Mouse (Mus musculus) adrenal gland (tissue): Measurements from ENCODE around the gene Adamts1.

Experiments used
- intact Hi-C: fragments of 180-260 bp; cut with DNase I; formaldehyde crosslinking; loops from one replicate; pipeline ENCODE4 v1.15.1; 2025
- long read RNA-seq, 2 experiments: library from polyadenylated mRNA; unstranded; transcript quantifications; one replicate each; pipeline ENCODE4 v2.0.0; 2020; ENCODE audit warnings: borderline replicate concordance in 1 of 2; ENCODE audit not compliant: insufficient replicate concordance in 1 of 2

Adamts1 gene
- long read RNA-seq, experiment 1, full-length matches to known transcripts, result 11 of 23 reads
- long read RNA-seq, experiment 1, partial matches to known transcripts, result 12 of 23 reads
- long read RNA-seq, experiment 1, other reads (novel, unspliced or antisense), result 0 of 23 reads
- long read RNA-seq, experiment 2, full-length matches to known transcripts, result 12 of 19 reads
- long read RNA-seq, experiment 2, partial matches to known transcripts, result 5 of 19 reads
- long read RNA-seq, experiment 2, other reads (novel, unspliced or antisense), result 2 of 19 reads

DNA sequence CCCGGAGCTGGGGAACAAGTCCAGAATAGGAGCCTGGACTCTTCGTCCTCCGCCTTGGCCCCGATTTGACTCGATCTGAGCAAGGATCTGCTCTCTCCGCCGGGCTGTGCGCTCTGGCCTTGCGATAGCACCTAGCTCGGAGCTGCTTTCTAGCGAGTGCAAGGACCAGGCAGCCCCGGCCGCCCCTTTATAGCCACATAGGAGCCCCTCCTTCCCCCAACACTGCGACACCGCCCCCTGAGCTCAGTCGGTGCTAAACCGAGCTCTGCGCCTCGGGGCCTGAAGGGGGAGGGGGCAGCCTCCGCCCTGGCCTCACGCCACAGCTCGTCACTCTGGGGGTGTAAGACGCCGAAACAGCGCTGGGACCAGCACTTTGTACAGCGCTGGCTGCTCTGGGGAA, at the start of gene Adamts1:
Adamts1 (minus strand) TSS at position 160 of the 400 bp plus-strand sequence.
- intact Hi-C loops, result no loop called here

DNA sequence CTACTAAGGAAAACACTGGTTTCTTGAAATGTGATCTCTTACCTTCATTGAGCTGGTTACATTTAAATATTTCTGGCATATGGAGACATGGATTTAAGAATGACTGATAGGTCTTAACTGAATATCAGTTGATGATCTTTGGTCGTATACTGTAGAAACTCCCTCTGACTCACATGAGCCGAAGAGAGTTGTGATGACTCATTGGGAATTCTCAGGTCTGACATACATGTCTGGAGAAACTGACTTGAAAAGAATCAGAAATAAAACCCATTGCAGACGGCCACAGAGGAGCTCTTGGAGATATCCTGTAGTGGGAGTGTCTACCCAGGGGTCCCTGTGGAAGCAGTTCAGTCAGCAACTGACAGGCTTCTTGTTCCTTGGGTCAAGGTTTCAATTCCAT, 24.2 kb upstream of the Adamts1 start:
- intact Hi-C loops, result no loop called here

DNA sequence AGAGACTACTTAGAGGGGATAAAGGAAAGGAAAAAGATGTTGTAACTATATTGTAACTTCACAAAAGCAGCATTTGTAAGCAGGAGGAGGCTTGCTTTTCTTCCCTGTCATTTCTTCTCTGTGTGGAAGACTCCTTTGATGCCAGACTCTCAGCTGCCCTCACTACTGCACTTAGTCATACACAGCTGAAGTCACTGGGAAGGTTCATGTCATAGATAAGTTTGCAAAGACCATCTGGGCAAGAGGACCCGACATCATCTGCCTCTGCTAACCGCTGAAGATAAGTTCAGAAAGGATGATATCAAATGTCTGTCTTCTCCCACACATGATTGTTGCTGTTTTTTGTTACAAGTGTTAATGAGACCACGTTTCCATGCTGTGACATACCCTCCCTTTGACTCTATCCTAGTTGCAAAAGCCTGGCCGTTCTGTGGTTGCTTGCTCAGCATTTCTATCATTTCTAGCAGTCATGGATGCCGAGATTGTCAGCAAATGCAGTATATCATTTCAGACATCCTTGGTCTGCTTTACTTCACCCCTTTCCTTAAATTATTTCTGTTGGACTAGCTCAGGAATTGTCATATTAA, 19.5 kb upstream of the Adamts1 start:
- intact Hi-C loops, result no loop called here

DNA sequence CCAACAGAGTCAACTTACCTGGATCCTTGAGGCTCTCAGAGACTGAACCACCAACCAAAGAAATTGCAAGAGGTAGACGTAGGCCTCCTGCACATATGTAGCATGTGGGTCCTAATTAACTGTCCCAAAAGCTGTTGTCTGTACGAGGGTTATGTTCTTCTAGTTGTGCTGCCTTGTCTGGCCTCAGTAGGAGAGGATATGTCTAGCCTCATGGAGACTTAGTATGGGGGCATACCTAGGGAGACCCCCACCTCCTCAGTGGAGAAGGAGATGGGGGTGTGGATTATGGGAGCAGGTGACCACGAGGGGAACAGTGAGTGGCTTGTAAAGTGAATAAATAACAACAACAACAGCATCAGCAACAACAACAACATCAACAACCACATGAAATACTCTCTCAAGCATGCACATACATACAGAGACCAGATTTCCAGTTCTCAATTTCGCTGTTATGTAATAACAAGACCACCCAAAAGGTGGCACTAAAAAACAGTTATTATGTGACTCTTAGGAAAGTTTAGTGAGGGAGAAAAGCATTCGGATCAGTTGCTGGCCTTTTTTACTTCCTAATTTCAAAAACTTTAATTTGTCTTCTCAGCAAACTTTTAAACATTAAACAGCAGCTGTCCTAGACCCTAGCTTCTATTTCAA, 17.0 kb upstream of the Adamts1 start:
- intact Hi-C loops, result no loop called here

DNA sequence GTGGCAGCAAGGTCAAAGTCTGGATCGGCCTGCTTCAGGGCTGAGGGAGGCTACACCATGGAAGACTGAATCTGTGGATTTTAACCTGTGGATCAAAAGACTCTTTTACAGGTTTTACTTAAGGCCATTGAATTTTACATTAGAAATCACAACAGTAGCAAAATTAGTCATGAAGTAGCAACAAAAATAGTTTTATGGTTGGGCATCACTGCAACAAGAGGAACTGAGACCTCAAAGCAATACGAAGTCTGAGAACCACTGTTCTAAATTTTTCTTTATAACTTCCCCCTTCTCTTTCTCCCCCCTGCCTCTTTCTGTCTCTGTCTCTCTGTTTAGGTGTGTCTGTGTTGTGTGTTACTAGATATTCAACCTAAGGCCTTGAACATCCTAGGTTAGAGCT, 11.2 kb upstream of the Adamts1 start:
- intact Hi-C loops, result no loop called here

DNA sequence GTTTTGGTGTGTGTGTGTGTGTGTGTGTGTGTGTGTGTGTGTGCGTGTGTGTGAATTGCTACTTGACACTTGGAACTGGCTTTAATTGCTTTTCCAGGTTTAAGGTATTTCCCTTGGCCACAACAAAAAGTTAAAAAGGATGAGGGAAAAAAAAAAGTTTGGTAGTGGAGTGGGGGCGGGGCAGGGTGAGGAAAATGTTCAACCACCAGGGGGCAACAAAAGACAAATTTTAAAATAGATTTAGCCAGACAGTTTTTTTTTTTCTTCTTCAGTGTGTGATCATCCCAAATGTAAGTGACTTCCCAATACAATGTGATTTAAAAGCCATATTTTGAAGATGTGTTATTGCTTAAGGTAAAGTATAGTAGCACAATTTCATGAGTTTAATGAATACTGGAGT, 4.7 kb upstream of the Adamts1 start:
- intact Hi-C loops, result loop anchor here (2.0 to 5.0 kb wide), 5 partner anchors 495 to 1440 kb away; no protein-coding TSS in a partner anchor

DNA sequence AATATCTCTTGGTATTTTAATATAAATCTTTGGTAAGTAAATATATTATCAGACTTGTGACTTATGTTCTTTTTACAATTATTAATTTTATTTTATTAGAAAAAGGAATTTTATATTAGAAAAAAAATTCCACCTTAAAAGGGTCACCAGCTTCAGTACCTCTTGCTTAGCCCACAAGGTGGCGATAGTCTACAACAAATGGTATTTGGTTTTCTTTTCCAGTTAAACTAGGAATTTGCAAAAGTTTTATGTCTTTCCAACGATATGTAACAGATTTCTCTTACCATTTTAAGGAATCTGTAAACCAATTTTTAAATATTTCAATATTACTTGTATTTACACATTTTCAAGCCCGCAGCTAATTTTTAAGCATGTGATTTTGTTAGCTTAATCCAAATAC, 4.2 kb upstream of the Adamts1 start:
- intact Hi-C loops, result loop anchor here (2.0 to 5.0 kb wide), 4 partner anchors 612 to 1440 kb away; no protein-coding TSS in a partner anchor

DNA sequence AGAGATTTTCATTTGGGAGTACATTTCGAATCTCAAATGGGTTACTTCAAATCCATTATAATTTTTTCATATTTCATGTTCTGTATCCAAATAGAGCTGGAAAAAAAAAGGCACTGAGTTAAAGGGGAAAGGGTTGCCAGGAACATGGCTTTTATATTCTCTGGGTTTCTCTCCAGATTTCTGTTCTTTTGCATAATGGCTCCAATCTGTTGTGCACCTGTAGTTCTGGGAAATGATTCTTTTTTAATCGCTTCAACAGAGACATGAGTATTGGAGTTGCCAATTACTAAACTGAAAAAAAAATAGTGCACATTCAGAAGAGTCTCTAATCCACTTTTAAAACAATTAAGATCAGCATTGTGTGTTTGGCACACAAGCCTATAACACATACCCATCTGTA, 2.7 kb upstream of the Adamts1 start:
- intact Hi-C loops, result loop anchor here (5.0 kb wide), 2 partner anchors 1077 to 1442 kb away; no protein-coding TSS in a partner anchor

DNA sequence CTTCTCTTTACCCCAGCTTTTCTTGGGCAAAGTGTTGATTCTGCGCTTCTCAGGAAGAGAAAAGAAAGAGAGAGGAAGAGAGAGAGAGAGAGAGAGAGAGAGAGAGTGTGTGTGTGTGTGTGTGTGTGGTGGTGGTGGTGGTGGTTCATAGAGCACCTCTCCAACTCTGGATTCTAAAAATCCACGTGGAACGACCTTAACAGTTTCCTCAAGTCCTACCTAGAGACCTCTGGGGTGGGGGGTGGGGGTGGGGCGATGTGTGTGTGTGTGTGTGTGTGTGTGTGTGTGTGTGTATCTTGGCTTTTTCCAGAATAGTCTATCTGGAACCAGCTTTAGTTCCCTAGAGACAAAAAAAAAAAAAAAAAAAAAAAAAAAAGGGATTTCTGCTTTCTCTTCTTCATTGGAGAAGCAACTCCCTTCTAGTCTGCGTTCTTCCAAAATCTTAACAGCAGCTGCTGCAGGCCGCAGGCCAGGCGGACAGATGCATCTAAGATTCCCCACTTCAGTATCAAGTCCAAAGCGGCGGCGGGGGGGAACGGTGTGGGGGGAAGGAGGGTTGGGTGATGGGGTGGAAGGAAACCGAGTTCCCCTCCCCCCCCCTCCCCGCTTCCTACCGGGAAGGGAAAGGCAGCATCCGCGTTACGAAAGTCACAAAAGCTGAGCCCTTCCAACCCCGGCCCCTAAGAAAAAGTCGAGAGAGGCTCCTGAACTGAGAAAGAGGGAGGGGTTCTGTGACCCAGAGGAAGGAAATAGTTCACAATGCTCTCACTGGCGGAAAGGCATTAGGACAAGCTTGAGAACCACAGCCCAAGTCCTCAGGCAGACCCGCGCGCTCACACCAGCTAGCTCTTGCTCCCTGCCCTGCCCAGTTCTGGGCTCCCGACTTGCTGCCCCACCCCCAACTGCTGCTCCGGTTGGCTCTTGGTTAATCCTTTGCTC, 969 bp upstream of the Adamts1 start:
- intact Hi-C loops, result no loop called here

DNA sequence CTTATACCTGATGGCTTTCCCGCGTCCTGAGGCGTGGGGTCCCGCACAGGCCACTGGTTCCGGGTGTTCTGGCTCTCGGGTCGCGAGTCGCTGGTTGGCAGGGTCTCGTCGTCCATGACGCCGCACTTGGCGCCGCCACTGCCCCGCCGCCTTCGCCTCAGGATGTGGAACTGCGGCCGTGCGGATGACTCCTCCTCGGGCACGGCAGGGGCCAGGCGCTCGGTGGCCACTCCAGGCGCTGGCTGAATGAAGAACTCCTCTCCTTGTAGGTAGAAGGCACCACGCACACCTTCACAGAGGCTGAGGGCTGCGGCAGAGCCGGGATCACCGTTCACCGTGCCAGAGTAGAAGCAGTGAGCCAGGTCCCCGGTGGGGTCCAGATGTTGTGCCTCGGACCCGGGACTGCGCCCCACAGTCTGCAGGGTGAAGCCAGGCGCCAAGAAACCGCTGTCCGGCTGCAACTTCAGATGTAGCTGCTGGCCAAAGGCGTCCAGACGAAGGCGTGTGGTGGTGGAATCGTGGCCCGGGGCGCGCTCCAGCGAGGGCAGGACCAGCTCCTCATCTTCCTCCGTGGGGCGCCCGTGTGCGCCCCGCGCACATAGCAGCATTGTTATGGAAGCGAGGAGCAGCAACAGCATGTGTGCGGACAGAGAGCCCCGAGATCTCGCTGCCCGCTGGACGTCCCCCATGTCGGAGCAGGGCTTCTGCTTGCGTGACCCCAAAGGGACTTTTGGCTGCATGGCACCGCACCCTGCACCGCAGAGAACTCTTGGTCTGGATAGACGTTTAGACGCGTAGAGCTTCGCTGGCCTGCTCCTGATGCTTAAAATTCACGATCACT, 722 bp downstream of the Adamts1 start:
- intact Hi-C loops, result no loop called here

DNA sequence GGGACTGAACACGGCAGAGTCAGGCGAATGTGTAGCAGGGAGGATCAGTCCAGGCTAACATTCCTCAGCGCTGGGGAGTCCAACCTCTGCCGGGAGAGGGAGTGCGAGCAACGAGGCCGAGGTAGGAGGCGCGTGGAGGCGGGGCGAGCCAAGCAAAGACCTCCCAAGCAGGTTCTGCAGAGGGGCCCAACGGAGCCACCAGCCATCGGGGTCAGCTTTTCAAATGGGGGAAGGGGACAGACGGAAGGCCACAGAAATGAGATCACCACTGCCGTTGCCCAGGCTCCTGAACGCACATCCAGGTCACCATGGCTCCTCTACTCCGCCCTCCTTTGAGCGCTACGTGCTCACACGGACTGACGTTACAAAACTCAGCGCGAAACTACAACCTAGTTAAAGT, 1.7 kb downstream of the Adamts1 start:
- intact Hi-C loops, result no loop called here

DNA sequence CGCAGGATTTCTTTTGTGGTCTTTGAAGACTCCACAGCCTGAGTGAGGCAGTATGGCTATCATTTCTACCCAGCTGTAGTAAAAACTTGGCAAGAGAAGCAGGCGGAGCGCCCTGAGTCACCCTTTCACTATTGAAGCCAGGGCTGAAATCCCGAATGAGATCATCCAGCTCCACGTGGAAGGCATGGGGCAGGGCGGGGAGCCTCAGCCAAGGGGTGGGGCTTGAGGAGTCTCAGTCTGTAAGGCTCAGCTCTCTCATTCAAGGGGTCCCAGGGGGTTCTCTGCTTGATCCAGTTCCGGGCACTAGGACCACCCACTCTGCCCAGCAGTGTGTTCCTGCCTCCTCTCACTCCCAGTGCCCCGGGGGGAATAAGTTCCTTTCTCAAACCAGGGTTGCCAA, 2.2 kb downstream of the Adamts1 start:
- intact Hi-C loops, result no loop called here

DNA sequence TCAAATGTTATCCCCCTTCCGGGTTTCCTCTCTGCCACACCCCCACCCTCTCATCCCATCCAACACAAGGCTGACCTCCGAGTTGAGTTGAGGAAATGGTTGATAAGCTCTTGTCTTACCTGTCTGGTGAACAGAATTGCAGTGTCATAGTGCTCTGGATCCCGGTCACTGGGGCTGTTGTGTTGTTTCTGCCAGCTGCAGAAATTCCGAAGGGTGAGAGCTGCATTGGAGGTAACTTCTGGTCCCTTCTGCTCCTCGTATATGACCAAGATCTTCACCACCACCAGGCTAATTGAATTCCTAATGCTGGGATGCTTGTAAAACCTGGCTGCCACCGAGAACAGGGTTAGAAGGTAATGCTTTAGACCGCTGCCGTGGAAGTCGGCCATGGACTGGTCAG, 2.9 kb downstream of the Adamts1 start:
- intact Hi-C loops, result no loop called here

DNA sequence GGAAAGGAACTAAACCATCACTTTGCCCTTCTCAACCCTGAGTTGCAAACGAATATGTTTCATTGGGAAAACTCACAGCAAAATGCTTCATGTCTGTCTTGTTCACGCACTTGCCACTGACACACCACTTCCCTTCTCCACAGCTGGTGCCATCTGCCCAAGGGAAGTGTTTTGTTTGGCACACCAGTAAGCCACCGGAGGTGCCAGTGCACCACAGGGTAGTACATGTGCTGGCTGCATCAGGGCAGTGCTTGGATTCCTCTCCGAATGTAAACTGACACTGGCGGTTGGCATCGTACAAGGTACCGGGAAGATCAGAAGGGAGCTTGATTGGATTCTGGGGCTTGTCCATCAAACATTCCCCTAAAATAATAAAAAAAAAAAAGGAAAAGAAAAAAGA, 4.6 kb downstream of the Adamts1 start:
- intact Hi-C loops, result no loop called here

DNA sequence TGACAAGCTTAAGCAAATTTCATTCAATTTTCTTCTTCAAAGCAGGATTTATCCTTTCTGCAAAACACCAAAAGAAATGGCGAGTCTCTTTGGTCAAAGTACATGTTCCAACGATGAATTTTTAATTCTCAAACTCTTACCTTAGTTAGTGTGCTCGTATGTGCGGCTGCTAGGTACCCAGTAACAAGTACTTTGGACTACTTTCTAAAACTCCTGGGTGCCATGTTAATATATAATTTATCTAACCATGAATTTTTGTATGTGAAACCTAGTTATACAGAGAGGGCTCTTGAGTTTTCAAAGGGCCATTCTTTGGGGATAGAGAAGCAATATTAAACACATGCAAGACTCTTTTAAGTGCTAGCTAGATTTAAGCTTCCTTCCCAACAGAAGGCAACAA, 5.8 kb downstream of the Adamts1 start:
- intact Hi-C loops, result no loop called here

DNA sequence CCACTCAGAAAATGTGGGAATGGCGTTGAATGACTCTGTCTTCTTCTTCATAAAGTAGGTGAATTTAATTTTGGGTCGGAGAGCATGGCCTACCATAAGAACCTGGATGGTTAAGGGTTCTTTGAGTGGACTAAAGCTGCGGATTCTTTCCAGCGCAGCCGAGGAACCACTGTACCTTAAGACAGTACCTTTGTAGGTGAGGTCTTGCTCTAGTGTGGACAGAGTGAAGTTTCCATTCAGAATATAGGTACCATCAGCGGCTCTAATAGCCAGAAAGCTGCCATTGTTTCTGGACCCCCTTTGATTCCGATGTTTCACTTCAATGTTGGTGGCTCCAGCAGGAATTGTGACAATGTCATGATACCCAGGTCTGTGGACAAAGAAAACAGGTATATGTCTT, 7.2 kb downstream of the Adamts1 start:
- intact Hi-C loops, result no loop called here

DNA sequence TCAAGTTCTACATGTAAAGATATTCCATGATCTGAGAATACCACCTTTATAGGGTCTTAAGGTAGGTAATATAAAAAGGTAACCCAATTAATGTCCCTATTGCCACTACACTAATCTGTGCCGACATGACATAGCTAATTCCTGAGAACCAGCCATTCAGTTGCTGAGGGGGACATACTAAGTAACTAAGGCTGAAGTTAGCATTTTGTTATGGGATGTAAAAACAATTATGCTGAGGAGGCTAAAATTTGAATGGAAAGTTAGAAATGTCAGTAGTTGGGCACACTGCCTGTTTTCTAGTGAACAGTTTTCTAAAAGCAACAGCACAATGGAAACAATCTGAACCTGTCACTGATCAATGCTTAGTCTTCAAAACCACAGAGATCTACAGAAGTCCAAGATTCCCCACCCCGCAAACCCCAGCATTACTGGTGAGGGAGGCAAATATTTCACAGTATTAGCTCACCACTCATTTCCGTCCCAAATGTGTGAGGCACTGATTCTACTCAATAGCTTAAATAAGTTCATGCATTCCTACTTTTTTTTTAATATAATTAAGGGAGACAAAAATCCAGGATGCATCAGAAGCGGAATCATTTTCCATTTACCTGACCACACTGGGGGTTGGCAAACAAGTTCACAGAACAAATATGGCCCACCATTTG, 9.6 kb downstream of the Adamts1 start:
- intact Hi-C loops, result no loop called here

DNA sequence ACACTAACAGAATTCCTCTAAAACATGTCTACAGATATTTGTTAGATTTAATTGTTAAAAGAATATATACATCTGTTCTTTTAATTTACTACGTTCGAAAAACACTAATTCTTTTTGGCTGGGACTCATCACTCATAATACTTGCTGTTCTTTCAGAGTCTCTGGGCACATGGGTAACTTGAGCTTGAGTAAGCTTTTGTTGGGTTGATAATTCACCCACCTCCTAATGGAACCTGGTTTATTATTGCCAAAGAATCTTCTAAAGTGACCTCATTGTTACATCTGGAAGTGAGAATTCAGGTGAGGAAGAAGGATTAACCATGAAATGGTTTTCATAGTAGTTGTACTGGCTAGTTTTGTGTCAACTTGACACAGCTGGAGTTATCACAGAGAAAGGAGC, 21.8 kb downstream of the Adamts1 start:
- intact Hi-C loops, result no loop called here

DNA sequence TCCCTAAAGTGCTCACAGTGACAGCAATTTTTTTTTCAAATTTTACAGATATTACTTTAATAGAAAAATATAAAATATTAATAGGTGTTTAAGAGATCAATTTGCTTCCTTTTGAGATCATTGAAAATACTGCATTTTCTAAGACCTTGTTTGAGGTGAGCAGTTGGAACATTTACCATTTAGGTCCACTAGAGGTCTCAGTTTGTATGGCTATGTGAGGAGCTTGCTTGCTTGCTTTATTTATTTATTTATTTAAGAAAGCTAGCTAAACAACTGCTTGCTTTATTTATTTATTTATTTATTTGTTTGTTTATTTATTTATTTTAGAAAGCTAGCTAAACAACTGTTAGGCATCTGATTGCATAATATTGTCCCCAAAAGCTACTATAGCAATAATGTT, 23.1 kb downstream of the Adamts1 start:
- intact Hi-C loops, result no loop called here

DNA sequence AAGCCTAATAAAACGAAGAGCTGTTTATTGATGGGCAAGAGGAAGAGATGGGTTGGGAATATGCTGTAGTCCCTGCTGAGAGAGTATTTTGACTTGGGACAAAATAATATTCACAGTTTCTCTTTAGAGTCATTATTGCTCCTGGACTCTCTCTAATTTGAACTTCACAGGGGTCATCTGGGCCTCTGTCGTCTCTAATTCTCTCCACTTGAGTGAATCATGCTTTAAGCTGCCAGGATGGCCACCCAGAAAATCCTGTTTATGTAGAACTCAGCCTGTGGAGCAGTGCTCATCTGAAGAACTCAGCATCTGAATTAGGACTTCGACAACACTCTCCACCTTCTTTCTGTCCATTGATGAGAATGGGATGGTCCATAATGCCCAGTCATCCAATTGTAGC, 30.6 kb downstream of the Adamts1 start:
- intact Hi-C loops, result no loop called here
